Mouse (Mus musculus): Measurements from ENCODE around the gene Aldh3b2. TPM values are rescaled to one million over a fixed set of nuclear protein-coding genes. Genes with fewer than 3 reads are reported as not detected.
"Not testable (repeated sequence)": the region's sequence is repeated elsewhere in the genome, so short reads cannot be mapped to it uniquely, and the experiment has no call there.

Aldh3b2 gene
- polyA plus RNA-seq, 1 experiment from 2014 or later = 0.44 TPM

- 67% methylated on average over 3 of the region's 3 CpGs for WGBS
- Histone ChIP-seq H3K27me3 (ENCODE audit: control insufficient read depth, insufficient read depth, low read length) (no peaks in the 10 kb centered on the region), H3K27ac (ENCODE audit: low read depth, low read length) (no peak overlapping the region), H3K9ac (ENCODE audit: low read length) (no peak overlapping the region), H3K9me3 (ENCODE audit: control insufficient read depth, low read length) (no peaks in the 10 kb centered on the region), H3K4me1 (ENCODE audit: control insufficient read depth, insufficient read depth, low read length) (no peaks in the 10 kb centered on the region), H3K36me3 (ENCODE audit: control insufficient read depth, insufficient read depth, low read length) (no peaks in the 10 kb centered on the region), H3K4me3 (ENCODE audit: low read depth, low read length) (no peak overlapping the region), H3K4me2 (no peak overlapping the region)
- no peak for ATAC-seq (ENCODE audit: low FRiP score)
- DNase-seq (ENCODE audit: low spot score, missing footprints) = peak; percentile 17
These were observed 4.9 kb upstream of the Aldh3b2 start for GRCm38 (mm10) chr19:3967258-3967657.

GRCm38 (mm10) chr19:3974608-3975007 is 2.5 kb downstream of the Aldh3b2 start:
- H3K9me3 ChIP-seq (ENCODE audit: control insufficient read depth, low read length); H3K4me2 ChIP-seq; ATAC-seq (ENCODE audit: low FRiP score); H3K4me1 ChIP-seq (ENCODE audit: control insufficient read depth, insufficient read depth, low read length); H3K9ac ChIP-seq (ENCODE audit: low read length); H3K27ac ChIP-seq (ENCODE audit: low read depth, low read length); H3K27me3 ChIP-seq (ENCODE audit: control insufficient read depth, insufficient read depth, low read length); H3K36me3 ChIP-seq (ENCODE audit: control insufficient read depth, insufficient read depth, low read length); H3K4me3 ChIP-seq (ENCODE audit: low read depth, low read length): not testable (repeated sequence)
- peak; percentile 66 for DNase-seq (ENCODE audit: low spot score, missing footprints)
- 87% methylated on average over 6 of the region's 6 CpGs for WGBS

- H3K9me3 ChIP-seq (ENCODE audit: control insufficient read depth, low read length) = no peaks in the 10 kb centered on the region
- no peak overlapping the region for H3K9ac ChIP-seq (ENCODE audit: low read length)
- no peak overlapping the region for H3K27ac ChIP-seq (ENCODE audit: low read depth, low read length)
- WGBS = 77% methylated on average over 2 of the region's 2 CpGs
- H3K27me3 ChIP-seq (ENCODE audit: control insufficient read depth, insufficient read depth, low read length) = no peaks in the 10 kb centered on the region
- no peaks in the 10 kb centered on the region for H3K36me3 ChIP-seq (ENCODE audit: control insufficient read depth, insufficient read depth, low read length)
- no peak overlapping the region for H3K4me2 ChIP-seq
- DNase-seq (ENCODE audit: low spot score, missing footprints) = no peak
- no peaks in the 10 kb centered on the region for H3K4me1 ChIP-seq (ENCODE audit: control insufficient read depth, insufficient read depth, low read length)
- no peak for ATAC-seq (ENCODE audit: low FRiP score)
- H3K4me3 ChIP-seq (ENCODE audit: low read depth, low read length) = no peak overlapping the region
These were observed 3.7 kb downstream of the Aldh3b2 start for GRCm38 (mm10) chr19:3975866-3976265.

- peak; percentile 97 for DNase-seq (ENCODE audit: low spot score, missing footprints)
- no peak overlapping the region for H3K9ac ChIP-seq (ENCODE audit: low read length)
- H3K36me3 ChIP-seq (ENCODE audit: control insufficient read depth, insufficient read depth, low read length) = no peaks in the 10 kb centered on the region
- H3K27ac ChIP-seq (ENCODE audit: low read depth, low read length) = no peak overlapping the region
- 14% methylated on average over 4 of the region's 4 CpGs for WGBS
- H3K4me2 ChIP-seq = no peak overlapping the region
- no peaks in the 10 kb centered on the region for H3K9me3 ChIP-seq (ENCODE audit: control insufficient read depth, low read length)
- H3K4me1 ChIP-seq (ENCODE audit: control insufficient read depth, insufficient read depth, low read length) = peaks cover 13% of the 10 kb centered on the region
- H3K4me3 ChIP-seq (ENCODE audit: low read depth, low read length) = no peak overlapping the region
- ATAC-seq (ENCODE audit: low FRiP score) = peak; percentile 62
- H3K27me3 ChIP-seq (ENCODE audit: control insufficient read depth, insufficient read depth, low read length) = no peaks in the 10 kb centered on the region
These were observed 8.2 kb downstream of the Aldh3b2 start for GRCm38 (mm10) chr19:3980309-3980708.

GRCm38 (mm10) chr19:3980917-3981316 is 8.8 kb downstream of the Aldh3b2 start:
- H3K27ac ChIP-seq (ENCODE audit: low read depth, low read length) = no peak overlapping the region
- H3K36me3 ChIP-seq (ENCODE audit: control insufficient read depth, insufficient read depth, low read length) = no peaks in the 10 kb centered on the region
- H3K9ac ChIP-seq (ENCODE audit: low read length) = no peak overlapping the region
- no peak for ATAC-seq (ENCODE audit: low FRiP score)
- H3K27me3 ChIP-seq (ENCODE audit: control insufficient read depth, insufficient read depth, low read length) = no peaks in the 10 kb centered on the region
- DNase-seq (ENCODE audit: low spot score, missing footprints) = no peak
- no peak overlapping the region for H3K4me3 ChIP-seq (ENCODE audit: low read depth, low read length)
- H3K4me2 ChIP-seq = no peak overlapping the region
- no peaks in the 10 kb centered on the region for H3K9me3 ChIP-seq (ENCODE audit: control insufficient read depth, low read length)
- peaks cover 15% of the 10 kb centered on the region for H3K4me1 ChIP-seq (ENCODE audit: control insufficient read depth, insufficient read depth, low read length)
- 74% methylated on average over 9 of the region's 9 CpGs for WGBS

GRCm38 (mm10) chr19:3983527-3984200 is 11.5 kb downstream of the Aldh3b2 start:
- peak; percentile 88 for DNase-seq (ENCODE audit: low spot score, missing footprints)
- WGBS = 33% methylated on average over 9 of the region's 9 CpGs
- no peak overlapping the region for H3K4me3 ChIP-seq (ENCODE audit: low read depth, low read length)
- H3K27me3 ChIP-seq (ENCODE audit: control insufficient read depth, insufficient read depth, low read length) = no peaks in the 10 kb centered on the region
- H3K27ac ChIP-seq (ENCODE audit: low read depth, low read length) = no peak overlapping the region
- H3K4me1 ChIP-seq (ENCODE audit: control insufficient read depth, insufficient read depth, low read length) = peaks cover 15% of the 10 kb centered on the region
- no peak overlapping the region for H3K9ac ChIP-seq (ENCODE audit: low read length)
- H3K36me3 ChIP-seq (ENCODE audit: control insufficient read depth, insufficient read depth, low read length) = no peaks in the 10 kb centered on the region
- ATAC-seq (ENCODE audit: low FRiP score) = no peak
- H3K9me3 ChIP-seq (ENCODE audit: control insufficient read depth, low read length) = peaks cover under 1% of the 10 kb centered on the region; the same call in 1 of the 2 replicates
- no peak overlapping the region for H3K4me2 ChIP-seq

- 0 out of 2 replicates have a peak, but pooled peaks have one; percentile 34 for ATAC-seq (ENCODE audit: low FRiP score)
- Histone ChIP-seq H3K27ac (ENCODE audit: low read depth, low read length) (no peak overlapping the region; the same call in 1 of the 2 replicates), H3K4me3 (ENCODE audit: low read depth, low read length) (no peak overlapping the region), H3K9ac (ENCODE audit: low read length) (0 out of 2 replicates have a peak overlapping the region, but pooled peaks have one; percentile 9), H3K36me3 (ENCODE audit: control insufficient read depth, insufficient read depth, low read length) (no peaks in the 10 kb centered on the region), H3K4me1 (ENCODE audit: control insufficient read depth, insufficient read depth, low read length) (peaks cover 15% of the 10 kb centered on the region), H3K4me2 (no peak overlapping the region), H3K9me3 (ENCODE audit: control insufficient read depth, low read length) (peaks cover 3% of the 10 kb centered on the region; the same call in 1 of the 2 replicates), H3K27me3 (ENCODE audit: control insufficient read depth, insufficient read depth, low read length) (no peaks in the 10 kb centered on the region)
- DNase-seq (ENCODE audit: low spot score, missing footprints) = peak; percentile 88
- 12% methylated on average over 8 of the region's 8 CpGs for WGBS
These were observed 13.1 kb downstream of the Aldh3b2 start for GRCm38 (mm10) chr19:3985261-3985681.

- H3K36me3 ChIP-seq (ENCODE audit: control insufficient read depth, insufficient read depth, low read length) = no peaks in the 10 kb centered on the region
- 27% methylated on average over 8 of the region's 8 CpGs for WGBS
- ATAC-seq (ENCODE audit: low FRiP score) = no peak
- peaks cover 3% of the 10 kb centered on the region; the same call in 1 of the 2 replicates for H3K9me3 ChIP-seq (ENCODE audit: control insufficient read depth, low read length)
- no peak within 1 kb of the TSS for H3K4me3 ChIP-seq (ENCODE audit: low read depth, low read length)
- H3K4me2 ChIP-seq = no peak within 1 kb of the TSS
- no peak within 1 kb of the TSS for H3K27ac ChIP-seq (ENCODE audit: low read depth, low read length)
- H3K4me1 ChIP-seq (ENCODE audit: control insufficient read depth, insufficient read depth, low read length) = peaks cover 15% of the 10 kb centered on the region
- peak within 1 kb of the TSS; percentile 9; the same call in 1 of the 2 replicates for H3K9ac ChIP-seq (ENCODE audit: low read length)
- no peak for DNase-seq (ENCODE audit: low spot score, missing footprints)
- H3K27me3 ChIP-seq (ENCODE audit: control insufficient read depth, insufficient read depth, low read length) = no peaks in the 10 kb centered on the region
These were observed 14.2 kb downstream of the Aldh3b2 start, which contains the start of gene Acy3 for GRCm38 (mm10) chr19:3986334-3986733. TSS of gene Acy3 (plus strand) at chr19:3986570.

- WGBS = 92% methylated on average over 14 of the region's 14 CpGs
- H3K4me1 ChIP-seq (ENCODE audit: control insufficient read depth, insufficient read depth, low read length) = peaks cover 14% of the 10 kb centered on the region
- no peak overlapping the region for H3K27ac ChIP-seq (ENCODE audit: low read depth, low read length)
- H3K4me2 ChIP-seq = no peak overlapping the region
- no peaks in the 10 kb centered on the region for H3K27me3 ChIP-seq (ENCODE audit: control insufficient read depth, insufficient read depth, low read length)
- DNase-seq (ENCODE audit: low spot score, missing footprints) = no peak
- ATAC-seq (ENCODE audit: low FRiP score) = no peak
- peaks cover 3% of the 10 kb centered on the region; the same call in 1 of the 2 replicates for H3K9me3 ChIP-seq (ENCODE audit: control insufficient read depth, low read length)
- no peak overlapping the region for H3K9ac ChIP-seq (ENCODE audit: low read length)
- H3K36me3 ChIP-seq (ENCODE audit: control insufficient read depth, insufficient read depth, low read length) = no peaks in the 10 kb centered on the region
- H3K4me3 ChIP-seq (ENCODE audit: low read depth, low read length) = no peak overlapping the region
These were observed 15.9 kb downstream of the Aldh3b2 start for GRCm38 (mm10) chr19:3988066-3988465.

Measured in midbrain, embryonic 11.5 days (tissue).